Mouse (Mus musculus) hindbrain, embryonic 14.5 days (tissue): ENCODE results near the gene Mapk1ip1l. TPM values are rescaled to one million over a fixed set of nuclear protein-coding genes. Genes with fewer than 3 reads are reported as not detected.

ENCODE experiments used
- ATAC-seq: fragments of 200-750 bp; cut with Nextera tagmentation; 2 replicates; pipeline ENCODE4 v1.8.0; 2017; ENCODE audit warnings: moderate number of reproducible peaks, mild to moderate bottlenecking, moderate TSS enrichment, moderate library complexity; ENCODE audit not compliant: low FRiP score
- DNase-seq: peaks from one replicate; pipeline ENCODE4 v3.0.0-alpha.2; 2015; ENCODE audit warnings: low spot score
- H3K27ac ChIP-seq: fragments of 300-500 bp; sonication (generic); 2 replicates; pipeline ENCODE4 v1.5.1; 2014; ENCODE audit warnings: mild to moderate bottlenecking, moderate library complexity
- H3K27me3 ChIP-seq: fragments of 300-500 bp; sonication (generic); 2 replicates; pipeline ENCODE4 v1.6.1; 2014; ENCODE audit warnings: mild to moderate bottlenecking, low read length, mixed read lengths; ENCODE audit not compliant: control insufficient read depth, insufficient read depth
- H3K36me3 ChIP-seq: fragments of 300-500 bp; sonication (generic); replicated peaks from 2 replicates; pipeline ENCODE4 v1.6.1; 2014; ENCODE audit not compliant: control insufficient read depth, insufficient read depth
- H3K4me1 ChIP-seq: fragments of 300-500 bp; sonication (generic); replicated peaks from 2 replicates; pipeline ENCODE4 v1.6.1; 2014; ENCODE audit warnings: antibody characterized with exemption, low read length, mixed read lengths; ENCODE audit not compliant: control insufficient read depth, insufficient read depth
- H3K4me2 ChIP-seq: fragments of 300-500 bp; sonication (generic); replicated peaks from 2 replicates; pipeline ENCODE4 v1.6.1; 2014; ENCODE audit warnings: mild to moderate bottlenecking, moderate library complexity
- H3K4me3 ChIP-seq: fragments of 300-500 bp; sonication (generic); replicated peaks from 2 replicates; pipeline ENCODE4 v1.5.1; 2014; ENCODE audit warnings: mild to moderate bottlenecking, low read length
- H3K9ac ChIP-seq: fragments of 300-500 bp; sonication (generic); 2 replicates; pipeline ENCODE4 v1.6.1; 2014
- H3K9me3 ChIP-seq: fragments of 300-500 bp; sonication (generic); 2 replicates; pipeline ENCODE4 v1.6.1; 2016; ENCODE audit warnings: low read length; ENCODE audit not compliant: control insufficient read depth
- WGBS: fragments of 180-500 bp; shearing (Covaris S2); extraction: QIAGEN DNeasy Blood & Tissue Kit; methylation state at CpG from one replicate; pipeline ENCODE4 v1.1.7; 2014; 5-methylcytosine and 5-hydroxymethylcytosine counted together
- polyA plus RNA-seq: library from polyadenylated mRNA; unstranded; fragments of >200 nt; fragmentation: Nextera tagmentation; extraction: Ambion mirVana; gene quantifications from 2 replicates; pipeline ENCODE4 v1.2.1, GENCODE M21; 2014

Gene Mapk1ip1l
- polyA plus RNA-seq, 1 experiment from 2014 or later: 52.0 TPM

- Histone ChIP-seq H3K9me3 (no peaks in the 10 kb centered on the region), H3K4me3 (no peak overlapping the region), H3K27me3 (no peaks in the 10 kb centered on the region), H3K27ac (no peak overlapping the region), H3K36me3 (no peaks in the 10 kb centered on the region), H3K9ac (no peak overlapping the region), H3K4me1 (no peaks in the 10 kb centered on the region), H3K4me2 (no peak overlapping the region)
- no peak for ATAC-seq
- WGBS: 100% methylated on average over 1 of the region's 1 CpGs
- no peak for DNase-seq
Measured at GRCm38 (mm10) chr14:47346715-47347114, 48.6 kb downstream of the Mapk1ip1l start.

- H3K27me3 ChIP-seq: no peaks in the 10 kb centered on the region
- no peak overlapping the region for H3K4me2 ChIP-seq
- H3K9me3 ChIP-seq: no peaks in the 10 kb centered on the region
- WGBS: 80% methylated on average over 2 of the region's 2 CpGs
- no peak for ATAC-seq
- no peaks in the 10 kb centered on the region for H3K4me1 ChIP-seq
- no peak overlapping the region for H3K27ac ChIP-seq
- DNase-seq: no peak
- H3K36me3 ChIP-seq: no peaks in the 10 kb centered on the region
- H3K4me3 ChIP-seq: no peak overlapping the region
- no peak overlapping the region for H3K9ac ChIP-seq
Measured at GRCm38 (mm10) chr14:47350974-47351373, 52.9 kb downstream of the Mapk1ip1l start.

GRCm38 (mm10) chr14:47352272-47352671 lies 54.2 kb downstream of the Mapk1ip1l start:
- Histone ChIP-seq H3K9me3 (no peaks in the 10 kb centered on the region), H3K9ac (no peak overlapping the region), H3K36me3 (no peaks in the 10 kb centered on the region), H3K4me3 (no peak overlapping the region), H3K4me2 (no peak overlapping the region), H3K27me3 (no peaks in the 10 kb centered on the region), H3K4me1 (no peaks in the 10 kb centered on the region), H3K27ac (no peak overlapping the region)
- 97% methylated on average over 10 of the region's 10 CpGs for WGBS
- DNase-seq (no peak), ATAC-seq (no peak)

GRCm38 (mm10) chr14:47353240-47353639 lies 55.2 kb downstream of the Mapk1ip1l start:
- Histone ChIP-seq H3K27me3 (no peaks in the 10 kb centered on the region), H3K4me3 (no peak overlapping the region), H3K4me2 (no peak overlapping the region), H3K4me1 (no peaks in the 10 kb centered on the region), H3K9ac (no peak overlapping the region), H3K9me3 (no peaks in the 10 kb centered on the region), H3K27ac (no peak overlapping the region), H3K36me3 (no peaks in the 10 kb centered on the region)
- DNase-seq: no peak
- 87% methylated on average over 4 of the region's 4 CpGs for WGBS
- no peak for ATAC-seq

GRCm38 (mm10) chr14:47354111-47354577 lies 56.1 kb downstream of the Mapk1ip1l start:
- H3K4me1 ChIP-seq: no peaks in the 10 kb centered on the region
- H3K27me3 ChIP-seq: no peaks in the 10 kb centered on the region
- no peak overlapping the region for H3K27ac ChIP-seq
- H3K36me3 ChIP-seq: no peaks in the 10 kb centered on the region
- WGBS: 64% methylated on average over 8 of the region's 8 CpGs
- H3K9me3 ChIP-seq: no peaks in the 10 kb centered on the region
- no peak for ATAC-seq
- H3K9ac ChIP-seq: no peak overlapping the region
- no peak for DNase-seq
- no peak overlapping the region for H3K4me3 ChIP-seq
- H3K4me2 ChIP-seq: no peak overlapping the region

GRCm38 (mm10) chr14:47354948-47355347 lies 56.9 kb downstream of the Mapk1ip1l start:
- ATAC-seq (no peak), DNase-seq (no peak)
- H3K27ac ChIP-seq: no peak overlapping the region

GRCm38 (mm10) chr14:47356622-47357021 lies 58.6 kb downstream of the Mapk1ip1l start:
- Histone ChIP-seq H3K27ac (no peak overlapping the region), H3K9me3 (no peaks in the 10 kb centered on the region)

More at GRCm38 (mm10) chr14:47354948-47355347, 56.9 kb downstream of the Mapk1ip1l start:
- Histone ChIP-seq H3K4me3 (no peak overlapping the region), H3K9ac (no peak overlapping the region), H3K4me2 (no peak overlapping the region), H3K27me3 (no peaks in the 10 kb centered on the region), H3K9me3 (no peaks in the 10 kb centered on the region), H3K4me1 (no peaks in the 10 kb centered on the region), H3K36me3 (no peaks in the 10 kb centered on the region)
- 82% methylated on average over 5 of the region's 5 CpGs for WGBS

GRCm38 (mm10) chr14:47359610-47360009 lies 61.5 kb downstream of the Mapk1ip1l start:
- WGBS: 83% methylated on average over 3 of the region's 3 CpGs
- no peak overlapping the region for H3K9ac ChIP-seq
- no peak for DNase-seq
- H3K9me3 ChIP-seq: no peaks in the 10 kb centered on the region
- H3K4me1 ChIP-seq: no peaks in the 10 kb centered on the region
- ATAC-seq: no peak
- H3K27me3 ChIP-seq: no peaks in the 10 kb centered on the region
- H3K4me2 ChIP-seq: no peak overlapping the region
- no peak overlapping the region for H3K27ac ChIP-seq
- no peak overlapping the region for H3K4me3 ChIP-seq
- no peaks in the 10 kb centered on the region for H3K36me3 ChIP-seq

More at GRCm38 (mm10) chr14:47356622-47357021, 58.6 kb downstream of the Mapk1ip1l start:
- no peak overlapping the region for H3K9ac ChIP-seq
- WGBS: 82% methylated on average over 3 of the region's 3 CpGs
- DNase-seq (no peak), ATAC-seq (no peak)
- H3K36me3 ChIP-seq: no peaks in the 10 kb centered on the region
- H3K4me2 ChIP-seq: no peak overlapping the region
- no peaks in the 10 kb centered on the region for H3K4me1 ChIP-seq
- H3K4me3 ChIP-seq: no peak overlapping the region
- H3K27me3 ChIP-seq: no peaks in the 10 kb centered on the region

- H3K4me3 ChIP-seq: no peak overlapping the region
- H3K9ac ChIP-seq: no peak overlapping the region
- no peak for ATAC-seq
- DNase-seq: no peak
- no peaks in the 10 kb centered on the region for H3K27me3 ChIP-seq
- 97% methylated on average over 2 of the region's 2 CpGs for WGBS
- H3K4me2 ChIP-seq: no peak overlapping the region
- no peak overlapping the region for H3K27ac ChIP-seq
- 0 out of 2 replicates have a peak, but pooled peaks cover 3% of the 10 kb centered on the region for H3K4me1 ChIP-seq
- H3K9me3 ChIP-seq: no peaks in the 10 kb centered on the region
- H3K36me3 ChIP-seq: no peaks in the 10 kb centered on the region
Measured at GRCm38 (mm10) chr14:47361418-47361817, 63.4 kb downstream of the Mapk1ip1l start.

GRCm38 (mm10) chr14:47361899-47362298 lies 63.8 kb downstream of the Mapk1ip1l start:
- no peak overlapping the region for H3K4me2 ChIP-seq
- no peak overlapping the region for H3K9ac ChIP-seq
- H3K27ac ChIP-seq: no peak overlapping the region
- 90% methylated on average over 9 of the region's 9 CpGs for WGBS
- no peaks in the 10 kb centered on the region for H3K36me3 ChIP-seq
- DNase-seq (no peak), ATAC-seq (no peak)
- 0 out of 2 replicates have a peak, but pooled peaks cover 3% of the 10 kb centered on the region for H3K4me1 ChIP-seq
- H3K9me3 ChIP-seq: no peaks in the 10 kb centered on the region
- H3K4me3 ChIP-seq: no peak overlapping the region
- no peaks in the 10 kb centered on the region for H3K27me3 ChIP-seq
